Mouse (Mus musculus) cortical plate, adult 2 months (tissue): ENCODE results near the gene Ldb2. TPM values are rescaled to one million over a fixed set of nuclear protein-coding genes. Genes with fewer than 3 reads are reported as not detected.

Source experiments
- H3K27ac ChIP-seq: fragments of 200-500 bp; 2 replicates; pipeline ENCODE4 v1.5.1; 2012; ENCODE audit warnings: low read length, control low read depth, inconsistent platforms; ENCODE audit not compliant: insufficient read depth
- H3K4me1 ChIP-seq: fragments of 200-500 bp; 2 replicates; pipeline ENCODE4 v1.6.1; 2011; ENCODE audit warnings: low read length; ENCODE audit not compliant: control insufficient read depth, insufficient read depth
- H3K4me3 ChIP-seq: fragments of 200-500 bp; 2 replicates; pipeline ENCODE4 v1.5.1; 2011; ENCODE audit warnings: mild to moderate bottlenecking, low read length, control low read depth; ENCODE audit not compliant: insufficient read depth
- CTCF ChIP-seq: fragments of 200-500 bp; IDR thresholded peaks from 2 replicates; pipeline ENCODE4 v1.5.1; 2011; ENCODE audit warnings: mild to moderate bottlenecking, control low read depth, low read length; ENCODE audit not compliant: insufficient read depth; ENCODE audit errors: extremely low read depth
- POLR2A ChIP-seq: fragments of 200-500 bp; IDR thresholded peaks from 2 replicates; pipeline ENCODE4 v1.6.1; 2011; ENCODE audit warnings: mild to moderate bottlenecking, low read length, control low read depth; ENCODE audit not compliant: insufficient read depth; ENCODE audit errors: extremely low read depth
- polyA plus RNA-seq: library from polyadenylated mRNA; depleted of rRNA; stranded (reverse); fragments of >200 nt; gene quantifications from 2 replicates; pipeline ENCODE4 v1.2.3, GENCODE M21; 2012

Gene Ldb2
- polyA plus RNA-seq, 1 experiment, result 33.3 TPM

- Histone ChIP-seq H3K27ac (no peak overlapping the region), H3K4me1 (no peaks in the 10 kb centered on the region), H3K4me3 (no peak overlapping the region)
- no peak for TF ChIP-seq POLR2A
- TF ChIP-seq CTCF, result no peak
These were observed 212.9 kb downstream of the Ldb2 start for GRCm38 (mm10) chr5:44586571-44586970.

GRCm38 (mm10) chr5:44579899-44580459 is 219.5 kb downstream of the Ldb2 start:
- peaks cover 2% of the 10 kb centered on the region; the same call in 1 of the 2 replicates for H3K4me1 ChIP-seq
- TF ChIP-seq CTCF (no peak), POLR2A (no peak)
- H3K4me3 ChIP-seq, result no peak overlapping the region
- H3K27ac ChIP-seq, result no peak overlapping the region

- Histone ChIP-seq H3K4me1 (peaks cover 2% of the 10 kb centered on the region; the same call in 1 of the 2 replicates), H3K27ac (no peak overlapping the region), H3K4me3 (no peak overlapping the region)
- TF ChIP-seq POLR2A (no peak), CTCF (no peak)
These were observed 222.7 kb downstream of the Ldb2 start for GRCm38 (mm10) chr5:44576682-44577349.

GRCm38 (mm10) chr5:44574681-44575080 is 224.8 kb downstream of the Ldb2 start:
- Histone ChIP-seq H3K4me3 (no peak overlapping the region), H3K27ac (no peak overlapping the region), H3K4me1 (no peaks in the 10 kb centered on the region)
- TF ChIP-seq POLR2A (no peak), CTCF (no peak)

GRCm38 (mm10) chr5:44553765-44554352 is 245.6 kb downstream of the Ldb2 start:
- H3K27ac ChIP-seq, result no peak overlapping the region
- H3K4me3 ChIP-seq, result no peak overlapping the region
- TF ChIP-seq CTCF (no peak), POLR2A (no peak)
- H3K4me1 ChIP-seq, result no peaks in the 10 kb centered on the region

- TF ChIP-seq CTCF, result no peak
- Histone ChIP-seq H3K27ac (no peak overlapping the region), H3K4me1 (no peaks in the 10 kb centered on the region; the same call in 1 of the 2 replicates), H3K4me3 (no peak overlapping the region)
These were observed 246.3 kb downstream of the Ldb2 start for GRCm38 (mm10) chr5:44553155-44553554.

GRCm38 (mm10) chr5:44552121-44552520 is 247.4 kb downstream of the Ldb2 start:
- no peak overlapping the region for H3K27ac ChIP-seq
- TF ChIP-seq CTCF (no peak), POLR2A (no peak)
- H3K4me3 ChIP-seq, result no peak overlapping the region
- H3K4me1 ChIP-seq, result no peaks in the 10 kb centered on the region; the same call in 1 of the 2 replicates

- TF ChIP-seq POLR2A (no peak), CTCF (no peak)
- H3K4me1 ChIP-seq, result no peaks in the 10 kb centered on the region; the same call in 1 of the 2 replicates
- no peak overlapping the region for H3K27ac ChIP-seq
- H3K4me3 ChIP-seq, result no peak overlapping the region
These were observed 251.0 kb downstream of the Ldb2 start for GRCm38 (mm10) chr5:44548468-44548867.

- no peak for TF ChIP-seq POLR2A
- TF ChIP-seq CTCF, result no peak
- Histone ChIP-seq H3K4me3 (no peak overlapping the region), H3K27ac (no peak overlapping the region), H3K4me1 (no peaks in the 10 kb centered on the region; the same call in 1 of the 2 replicates)
These were observed 255.9 kb downstream of the Ldb2 start for GRCm38 (mm10) chr5:44543472-44544132.
